Mouse (Mus musculus) ES-CJ7 (cell line): Measurements from ENCODE around the gene Thap4.

Source experiments
- DNase-seq: peaks from one replicate; pipeline ENCODE4 v3.0.0; 2011; ENCODE audit warnings: low read depth, low spot score

Gene Thap4

DNA sequence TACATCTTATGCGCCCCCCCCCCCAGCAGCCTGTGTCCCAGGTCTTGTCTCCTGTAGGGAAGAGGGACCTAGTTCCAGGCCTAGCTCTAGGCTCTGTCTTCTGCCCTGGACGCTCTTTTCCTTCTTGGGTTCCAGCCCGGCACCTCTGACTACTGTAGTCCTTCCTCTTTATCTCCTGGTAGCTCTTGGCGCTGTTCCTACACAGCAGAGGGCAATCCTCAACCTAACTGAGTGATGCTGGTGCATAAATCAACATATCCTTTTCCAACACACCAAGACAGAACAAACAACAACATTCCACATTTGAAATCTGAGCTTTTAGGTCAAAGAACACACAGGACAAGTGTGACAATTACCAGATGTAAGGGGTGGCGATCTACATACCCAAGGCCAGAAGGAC, 8.5 kb downstream of the Thap4 start:
- DNase-seq = no peak

DNA sequence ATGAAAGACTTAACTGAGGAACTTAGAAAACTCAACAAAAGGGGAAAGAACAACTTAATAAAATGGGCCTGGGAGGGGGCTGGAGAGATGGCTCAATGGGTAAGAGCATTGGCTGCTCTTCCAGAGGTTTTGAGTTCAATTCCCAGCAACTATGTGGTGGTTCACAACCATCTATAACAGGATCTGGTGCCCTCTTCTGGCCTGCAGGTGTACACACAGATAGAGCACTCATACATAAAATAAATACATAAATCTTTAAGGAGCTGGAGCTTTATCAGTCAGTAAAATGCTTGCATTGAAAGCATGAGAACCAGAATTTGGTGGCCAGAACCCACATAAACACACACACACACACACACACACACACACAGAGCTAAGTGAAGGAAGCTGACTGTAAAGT, 11.8 kb downstream of the Thap4 start:
- DNase-seq = peak; percentile 62

DNA sequence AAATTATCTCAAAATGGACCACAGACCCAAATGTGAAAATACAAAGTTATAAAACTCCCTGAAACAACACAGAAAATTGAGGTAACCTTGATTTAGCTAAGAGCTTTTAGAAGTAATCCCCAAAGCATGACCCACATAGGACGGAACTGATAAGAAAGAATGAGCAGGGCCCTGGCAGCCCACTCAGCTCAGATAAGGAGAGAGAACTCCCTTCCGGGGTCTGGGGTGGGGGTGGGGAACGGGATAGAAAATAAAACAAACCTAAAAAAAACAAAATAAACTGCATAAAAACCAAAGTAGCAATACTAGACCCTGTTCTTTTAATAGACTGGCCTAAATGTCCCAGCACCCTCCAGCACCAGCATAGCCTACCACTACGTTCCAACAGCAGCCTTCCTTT, 12.7 kb downstream of the Thap4 start:
- DNase-seq = no peak

DNA sequence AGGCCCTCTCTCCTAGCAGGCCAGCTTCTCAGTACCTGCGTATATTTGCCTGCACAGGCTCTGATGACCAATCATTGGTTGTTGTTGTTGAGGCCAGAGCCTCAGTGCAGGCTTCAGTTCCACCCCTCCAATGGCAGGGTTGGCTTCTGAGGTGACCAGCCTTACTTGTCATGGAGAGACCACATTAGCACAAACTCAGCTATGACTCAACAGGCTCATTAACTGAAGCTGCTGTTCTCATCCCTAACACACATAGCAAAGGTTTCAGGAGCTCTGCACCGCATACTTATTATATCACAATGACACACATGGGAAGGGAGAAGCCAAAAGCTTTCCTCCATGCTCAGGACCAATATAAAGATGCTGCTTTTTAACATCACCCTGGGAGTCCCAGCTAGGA, 14.0 kb downstream of the Thap4 start:
- no peak for DNase-seq

DNA sequence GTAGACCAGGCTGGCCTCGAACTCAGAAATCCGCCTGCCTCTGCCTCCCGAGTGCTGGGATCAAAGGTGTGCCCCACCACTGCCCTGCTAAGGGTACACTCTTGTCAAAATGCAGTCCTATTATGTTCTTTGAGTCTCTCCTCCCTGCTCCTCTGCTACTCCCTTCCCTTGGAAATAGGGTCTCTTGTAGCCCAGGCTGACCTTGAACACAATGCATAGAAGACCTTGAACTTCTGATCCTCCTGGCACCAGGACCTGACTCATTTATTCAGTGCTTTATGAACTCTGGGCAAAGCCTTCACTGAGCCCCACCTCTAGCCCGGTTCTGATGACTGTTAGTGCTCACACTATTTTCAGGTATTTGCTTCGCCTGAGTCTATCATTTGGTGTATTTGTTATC, 17.0 kb downstream of the Thap4 start:
- peak; percentile 84 for DNase-seq

DNA sequence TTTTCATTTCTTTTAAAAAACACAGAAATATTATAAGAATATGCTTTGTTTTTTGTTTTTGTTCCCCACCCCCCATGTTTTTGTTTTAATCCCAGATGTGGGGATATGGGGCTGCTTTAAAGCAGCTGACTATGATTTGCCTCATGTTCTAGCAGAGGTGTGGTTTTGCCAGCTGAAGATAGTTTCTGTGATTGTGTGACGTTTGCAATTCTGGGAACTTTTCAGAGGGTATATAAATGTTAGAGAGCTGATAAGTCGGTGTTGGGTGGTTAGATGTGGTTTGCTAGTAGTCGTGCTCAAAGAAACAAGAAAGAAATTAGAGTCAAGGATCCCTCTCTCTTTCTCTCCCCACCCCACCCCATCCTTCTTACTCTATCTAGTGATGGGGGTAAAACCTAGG, 18.8 kb downstream of the Thap4 start:
- no peak for DNase-seq

DNA sequence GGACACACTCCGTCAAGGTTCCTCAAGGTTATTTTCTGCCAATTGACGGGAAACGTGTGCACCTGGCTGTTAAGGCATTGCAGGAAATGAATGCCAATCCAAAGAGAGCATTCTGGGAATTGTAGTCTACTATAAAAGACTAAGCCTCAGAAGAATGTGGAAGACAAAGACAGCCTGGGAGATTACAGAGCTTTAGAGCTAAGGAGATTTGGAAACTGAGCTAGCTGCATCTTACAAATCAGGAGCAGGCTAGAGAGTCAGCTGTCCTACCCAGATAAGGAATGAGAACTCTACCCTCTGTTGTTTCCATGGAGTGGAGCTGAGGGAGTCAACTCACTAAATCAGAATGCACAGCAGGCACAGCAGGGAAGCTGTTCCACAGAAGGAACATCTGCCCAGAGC, 22.8 kb downstream of the Thap4 start:
- peak; percentile 45 for DNase-seq

DNA sequence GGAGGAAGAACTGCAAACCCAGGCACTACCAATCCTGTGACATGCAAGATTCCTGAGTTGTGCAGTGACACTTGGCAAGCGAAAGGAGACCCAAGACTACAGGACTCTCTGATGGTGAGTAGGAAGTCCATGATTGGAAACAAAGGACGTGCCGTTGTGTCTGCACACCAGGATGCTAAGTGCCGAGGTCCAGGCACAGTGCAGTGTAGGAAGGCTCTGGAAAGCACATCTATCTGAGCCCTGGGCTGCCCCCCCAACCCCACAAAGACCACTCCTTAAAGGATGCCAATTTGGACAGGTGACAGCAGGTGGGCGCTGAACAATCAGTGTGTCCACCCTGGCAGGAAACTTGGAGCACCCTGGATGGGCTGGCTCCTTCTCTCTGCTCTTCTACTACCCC, 23.6 kb downstream of the Thap4 start:
- DNase-seq = no peak

DNA sequence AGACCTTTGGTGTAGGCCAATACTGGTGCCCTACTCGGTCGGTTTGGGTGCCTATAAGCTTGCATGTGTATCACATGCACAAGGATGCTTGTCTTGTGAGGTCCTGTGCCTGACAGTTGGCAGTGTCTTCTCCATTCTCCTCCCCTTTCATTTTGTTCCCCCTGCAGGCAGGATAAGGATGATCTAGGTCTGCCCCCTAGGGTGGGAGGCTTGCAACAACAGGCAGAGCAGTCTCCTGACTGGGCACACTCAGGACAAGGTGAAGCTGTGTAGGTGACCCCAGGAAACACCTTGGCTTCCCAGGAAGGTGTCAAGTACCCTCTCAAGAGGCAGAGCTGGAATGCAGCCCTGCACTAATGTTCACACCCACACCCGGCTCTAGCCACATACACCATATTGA, 27.7 kb downstream of the Thap4 start:
- DNase-seq = peak; percentile 74

DNA sequence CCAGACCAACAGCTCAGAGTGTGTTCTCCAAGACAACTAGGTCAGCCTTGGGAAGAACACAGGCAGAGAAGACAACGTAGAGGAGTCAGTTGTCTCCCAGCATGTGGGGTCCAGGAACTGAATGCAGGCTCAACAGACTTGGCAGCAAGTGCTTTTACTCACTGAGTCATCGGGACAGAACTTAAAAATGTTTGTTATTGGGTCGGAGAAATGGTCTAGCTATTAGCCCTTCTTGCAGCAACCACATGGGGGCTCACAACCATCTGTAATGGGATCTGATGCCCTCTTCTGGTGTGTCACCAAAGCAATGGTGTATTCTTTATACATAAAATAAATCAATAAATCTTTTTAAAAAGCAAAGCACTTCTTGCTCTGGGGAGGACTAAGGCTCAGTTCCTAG, 28.5 kb downstream of the Thap4 start:
- DNase-seq = no peak

DNA sequence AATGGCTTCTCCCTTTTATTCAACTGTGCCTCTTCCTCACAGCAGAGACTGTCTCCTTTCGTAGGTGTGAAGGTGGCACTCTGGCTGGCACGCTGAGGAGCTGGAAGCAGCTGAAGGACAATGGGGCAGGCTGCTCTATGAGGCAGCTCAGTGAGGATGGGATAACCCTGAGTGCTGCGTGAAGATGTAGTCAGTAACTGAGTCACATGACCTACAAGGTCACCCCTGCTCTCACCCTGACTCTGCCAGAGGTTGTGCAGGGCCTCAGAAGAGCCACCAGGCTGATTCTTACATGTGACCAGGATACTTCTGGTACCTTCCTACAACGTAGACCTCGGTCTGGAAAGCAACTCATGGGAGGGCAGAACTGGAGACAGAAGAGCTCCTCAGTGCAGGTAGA, 29.0 kb downstream of the Thap4 start:
- DNase-seq = no peak

DNA sequence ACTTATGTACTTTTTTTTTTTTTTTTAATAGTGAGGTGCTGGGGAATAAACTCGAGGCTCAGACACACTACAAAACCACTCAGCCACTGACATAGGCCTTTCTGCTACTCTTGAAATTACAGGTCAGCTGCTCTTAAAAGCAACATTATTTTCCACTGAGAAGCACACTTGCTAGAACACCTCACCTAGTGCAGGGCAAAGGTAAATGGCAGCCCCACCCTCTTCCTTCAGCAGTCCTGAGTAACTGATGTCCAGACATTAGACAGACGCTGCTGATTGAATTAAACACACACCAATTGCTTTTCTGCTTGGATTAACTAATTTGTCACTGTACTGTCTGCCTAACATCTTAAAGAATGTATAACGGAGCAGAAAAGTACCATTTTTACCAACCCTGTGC, 30.0 kb downstream of the Thap4 start:
- DNase-seq = no peak

DNA sequence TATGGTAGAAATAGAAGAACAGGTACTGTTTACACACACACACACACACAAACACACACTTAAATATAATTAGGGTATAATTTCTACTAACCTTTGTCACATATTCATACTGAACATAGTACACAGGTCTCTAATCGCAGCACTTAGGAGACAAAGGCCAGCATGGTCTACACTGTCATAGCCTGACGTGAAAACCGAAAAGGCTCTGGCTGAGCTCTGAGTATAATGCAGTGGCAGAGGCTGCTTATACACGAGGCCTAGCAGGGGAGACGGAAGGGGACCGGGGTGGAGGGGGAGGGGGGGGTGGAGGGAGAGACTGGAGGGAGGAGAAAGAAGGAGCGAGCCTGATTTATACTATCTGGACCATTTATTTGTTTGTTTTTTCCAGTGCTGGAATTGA, 33.1 kb downstream of the Thap4 start:
- DNase-seq = no peak

DNA sequence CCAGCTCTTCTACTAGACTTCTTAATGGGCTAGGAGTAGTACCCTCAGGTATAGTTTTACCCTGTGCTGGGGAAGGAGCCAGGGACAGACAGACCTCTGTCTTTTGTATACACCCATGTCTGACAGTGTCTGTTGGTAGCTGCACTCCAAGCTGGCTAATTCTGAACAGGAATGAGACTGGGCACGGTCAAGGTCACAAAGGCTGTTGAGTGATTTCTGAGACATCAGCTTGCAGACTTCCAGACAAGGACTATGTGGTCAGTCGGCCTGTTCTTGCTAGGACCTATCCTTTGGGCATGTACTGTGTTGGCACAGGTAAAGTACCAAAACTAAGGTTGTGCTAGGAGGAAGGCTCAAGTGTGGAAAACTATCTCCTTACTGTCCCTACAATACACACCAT, 38.5 kb downstream of the Thap4 start:
- DNase-seq = no peak

DNA sequence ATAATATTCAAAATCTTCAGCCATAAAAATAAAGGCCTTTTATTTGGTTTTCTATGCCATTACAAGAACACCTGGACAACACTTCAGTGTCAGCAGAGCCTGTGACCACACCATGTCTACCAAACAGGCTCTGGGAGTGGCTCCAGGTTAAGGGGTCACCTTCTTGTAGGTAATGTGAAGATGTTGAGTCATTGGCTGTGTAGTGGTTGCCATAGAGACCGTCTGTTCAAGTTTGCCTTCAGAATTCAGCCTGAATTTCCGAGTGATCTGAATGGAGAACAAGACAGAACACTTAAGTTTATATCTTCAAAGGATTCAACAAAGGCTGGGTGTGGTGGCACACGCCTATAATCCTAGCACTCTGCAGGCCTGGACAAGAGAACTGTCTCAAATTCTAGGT, 49.3 kb downstream of the Thap4 start:
- DNase-seq = peak; percentile 68

DNA sequence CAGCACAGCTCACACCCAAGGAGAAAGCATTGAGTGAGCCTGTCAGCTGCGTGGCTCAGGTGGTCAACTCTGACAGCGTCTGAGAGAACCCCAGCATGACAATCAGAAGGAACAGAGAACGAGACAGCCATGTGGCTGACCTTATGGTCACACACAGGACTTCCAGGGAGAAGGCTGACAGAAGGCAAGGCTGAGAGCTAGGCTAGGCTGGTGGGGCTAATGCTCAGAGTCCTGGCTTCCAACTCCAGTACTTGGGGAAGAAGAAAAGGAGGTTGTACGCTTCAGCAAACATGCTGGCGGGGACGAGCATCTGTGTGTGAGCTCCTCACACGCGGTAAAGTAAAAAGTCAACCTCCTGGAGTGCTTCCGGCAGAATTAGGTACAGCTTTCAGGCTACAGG, 50.3 kb downstream of the Thap4 start:
- no peak for DNase-seq

DNA sequence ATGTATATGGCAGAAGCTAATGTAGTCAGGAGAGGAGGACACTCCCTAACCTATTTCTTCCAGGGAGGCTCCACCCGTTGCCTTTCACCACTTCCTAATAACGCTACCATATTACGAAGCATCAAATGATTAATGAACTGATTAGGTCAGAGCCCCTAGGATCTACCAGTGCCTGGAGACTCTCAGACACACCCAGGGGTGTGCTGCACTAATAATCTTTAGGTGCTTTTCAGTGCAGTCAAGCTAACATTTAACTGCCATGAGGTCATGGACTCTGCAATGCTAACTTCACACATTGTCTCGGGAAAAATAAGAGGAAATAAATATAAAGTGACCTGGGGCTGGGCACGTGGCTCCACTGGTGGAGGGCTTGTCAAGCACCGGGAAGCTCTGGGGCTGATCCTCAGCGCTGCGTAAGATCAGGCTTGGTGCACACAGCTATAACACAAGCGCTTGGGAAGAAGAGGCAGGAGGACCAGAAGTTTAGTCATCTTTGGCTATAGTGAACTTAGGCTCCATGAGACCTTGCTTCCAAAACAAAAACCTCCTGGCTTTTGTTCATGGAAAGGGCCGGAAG, 51.1 kb downstream of the Thap4 start:
- no peak for DNase-seq

DNA sequence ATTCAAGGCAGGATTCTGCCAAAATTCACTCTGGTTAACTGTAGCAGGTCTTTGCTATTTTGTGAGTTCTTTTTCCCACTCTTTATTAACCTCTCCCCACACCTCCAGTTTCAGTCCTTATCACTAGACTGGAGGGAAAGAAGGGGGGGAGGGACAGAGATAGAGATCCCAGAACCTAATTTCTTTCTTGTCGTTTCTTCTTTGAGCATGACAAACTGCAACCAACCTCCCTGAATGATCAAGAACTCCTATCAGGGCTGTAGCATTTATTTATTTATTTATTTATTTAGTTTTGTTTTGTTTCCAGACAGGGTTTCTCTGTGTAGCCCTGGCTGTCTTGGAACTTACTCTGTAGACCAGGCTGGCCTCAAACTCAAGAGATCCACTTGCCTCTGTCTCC, 52.6 kb downstream of the Thap4 start:
- no peak for DNase-seq

DNA sequence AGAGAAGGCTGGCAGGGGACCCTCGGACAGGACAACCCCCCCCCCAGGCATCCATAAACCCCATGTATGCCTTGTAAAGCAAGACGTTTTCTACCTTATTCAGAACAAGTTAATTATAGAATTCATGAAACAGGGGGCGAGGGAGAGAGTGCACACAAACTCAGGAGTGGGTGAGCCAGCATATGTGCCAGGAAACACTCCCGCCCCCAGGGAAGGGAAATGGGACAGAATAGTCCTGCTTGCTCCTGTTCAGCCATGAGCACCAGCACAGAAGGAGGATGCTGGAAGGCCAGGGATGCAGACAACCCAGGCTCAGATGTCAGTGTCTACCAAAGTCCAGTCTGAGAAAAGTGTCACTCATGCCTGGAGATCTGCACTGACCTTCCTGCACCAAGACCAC, 55.5 kb downstream of the Thap4 start:
- DNase-seq = no peak

DNA sequence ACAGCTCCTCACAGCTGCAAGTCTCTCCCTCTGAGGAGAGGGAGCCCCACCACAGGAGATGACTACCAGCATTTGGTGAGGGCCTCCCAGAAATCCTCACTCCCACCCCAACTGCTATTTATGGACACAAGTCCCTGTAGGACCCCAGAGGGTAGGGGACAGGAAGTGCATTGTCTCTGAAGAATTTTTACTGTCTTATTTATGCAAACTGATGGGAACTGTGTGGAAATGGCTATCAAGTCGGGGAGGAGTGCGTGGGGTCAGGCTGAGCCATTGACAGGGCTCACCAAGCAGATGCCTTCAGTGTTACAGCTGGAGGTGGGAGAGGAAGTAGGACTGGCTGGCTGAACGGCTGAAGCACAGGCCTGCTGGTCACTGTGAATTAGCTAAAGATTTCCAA, 57.3 kb downstream of the Thap4 start:
- no peak for DNase-seq

DNA sequence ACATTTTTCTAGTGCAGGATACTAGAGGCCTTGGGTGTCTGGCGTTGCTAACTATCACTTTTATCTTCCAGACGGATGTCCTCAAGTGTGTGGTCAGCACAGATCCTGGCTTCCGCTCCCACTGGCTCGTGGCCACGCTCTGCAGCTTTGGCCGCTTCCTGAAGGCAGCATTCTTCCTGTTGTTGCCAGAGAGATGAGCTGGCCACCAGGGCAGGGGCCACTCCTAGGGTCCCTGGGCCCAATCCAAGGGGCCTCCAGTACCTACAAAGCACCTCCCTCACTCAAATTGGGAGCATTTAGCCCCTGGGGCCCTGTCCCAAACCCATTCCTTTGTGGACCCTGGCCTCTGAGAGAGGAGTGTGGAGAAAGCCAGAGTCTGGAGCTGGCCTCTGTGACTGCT, 59.7 kb downstream of the Thap4 start:
- DNase-seq = no peak

DNA sequence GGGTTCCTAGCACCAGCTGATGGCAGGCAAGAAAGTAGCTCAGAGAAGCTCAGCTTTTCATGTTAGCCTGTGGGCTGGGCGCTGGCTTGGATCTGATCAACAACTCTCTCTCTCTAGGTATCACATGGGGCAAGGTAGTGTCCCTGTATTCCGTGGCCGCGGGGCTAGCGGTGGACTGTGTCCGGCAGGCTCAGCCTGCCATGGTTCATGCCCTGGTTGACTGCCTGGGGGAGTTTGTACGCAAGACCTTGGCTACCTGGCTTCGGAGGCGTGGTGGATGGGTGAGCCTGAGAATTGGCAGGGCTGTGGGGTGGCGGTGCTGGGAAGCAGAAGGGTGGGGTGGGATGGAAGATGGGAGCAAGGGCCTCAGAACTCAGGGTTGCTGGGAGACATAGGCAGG, 60.7 kb downstream of the Thap4 start:
- DNase-seq = no peak

DNA sequence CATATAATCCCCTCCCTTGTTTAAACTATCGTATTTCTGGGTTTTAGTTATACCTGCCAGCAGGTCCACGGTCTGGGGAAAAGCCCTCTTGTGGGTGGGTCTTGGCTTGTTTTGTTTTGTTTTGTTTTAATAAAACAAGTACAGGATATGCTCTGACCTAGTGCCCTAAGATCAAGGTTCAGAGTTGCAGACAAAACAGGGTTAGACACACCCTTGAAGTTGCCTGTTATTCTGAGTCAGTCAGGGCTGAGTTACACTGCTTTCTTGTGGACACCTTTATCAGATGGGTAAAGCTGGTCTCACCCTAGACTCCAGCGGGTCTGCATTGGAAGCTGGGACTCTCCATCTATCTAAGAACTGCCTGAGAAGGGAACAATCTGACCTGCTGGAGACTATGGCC, 61.2 kb downstream of the Thap4 start:
- DNase-seq = no peak

DNA sequence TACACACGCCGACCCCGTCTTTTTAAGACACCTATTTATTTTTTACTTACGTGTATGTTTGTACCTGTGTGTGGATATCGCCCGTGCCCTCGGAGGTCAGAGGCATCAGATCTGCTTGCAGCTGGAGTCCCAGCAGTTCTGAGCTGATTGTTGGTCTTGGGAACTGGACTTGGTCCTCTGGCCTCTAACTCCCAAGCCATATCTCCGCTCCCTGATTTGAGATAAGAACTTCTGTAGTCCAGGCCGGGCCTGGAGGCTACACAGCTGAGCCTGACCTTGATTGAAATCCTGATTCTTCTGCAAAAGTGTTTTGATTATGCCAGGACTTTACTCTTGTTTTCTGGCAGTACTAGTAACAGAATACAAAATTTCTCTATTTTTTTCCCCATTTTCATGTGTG, 61.9 kb downstream of the Thap4 start:
- no peak for DNase-seq
